8 mouse cellular contexts compared by ENCODE assay signal in the genomic region with DNA sequence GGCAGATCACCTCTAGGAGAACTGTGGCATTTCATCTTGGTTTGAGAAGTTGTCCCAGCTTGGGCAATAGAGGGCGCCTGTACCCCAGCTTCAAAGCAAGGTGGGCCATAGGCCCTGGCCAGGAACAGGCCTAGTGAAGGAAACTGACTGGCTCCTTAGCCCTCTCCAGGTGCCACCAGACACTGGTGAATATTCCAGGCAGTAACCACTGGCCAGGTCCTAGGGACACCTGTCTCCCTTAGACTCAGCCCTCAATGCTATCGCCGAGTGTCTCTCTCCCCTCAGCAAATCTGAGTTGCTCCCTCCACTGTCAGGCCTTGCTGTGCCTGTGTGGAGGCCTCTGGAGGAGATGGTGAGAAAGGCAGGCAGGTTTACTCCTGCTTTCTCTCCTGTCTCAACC.
DNase-seq lines count a peak whose midpoint lies in the region; ATAC-seq and TF ChIP-seq lines count a peak whose summit lies in the region.

No protein-coding gene starts in this region.

- peak; percentile 73 to 75 for DNase-seq in cerebellum, postnatal 10 days
- peak; percentile 6 for DNase-seq in c-Kit-positive CD71-negative TER-119-negative erythroid progenitor cells, embryonic 14.5 days (ENCODE audit: low read depth)
- peak; percentile 60 for DNase-seq in kidney, adult 9 months
- DNase-seq in liver, adult 2 months (ENCODE audit: extremely low read depth, low read depth, low spot score) = peak; percentile 19
- DNase-seq in MN1 (ENCODE audit: low spot score) = no peak

- H3K9me3 ChIP-seq in neural tube, embryonic 12.5 days = no peaks in the 10 kb centered on the region

- H3K36me3 ChIP-seq in liver, adult 2 months (ENCODE audit: control insufficient read depth, insufficient read depth, low read length) = no peaks in the 10 kb centered on the region
- H3K36me3 ChIP-seq in neural tube, embryonic 12.5 days = no peaks in the 10 kb centered on the region

- H3K27me3 ChIP-seq in liver, adult 2 months (ENCODE audit: control insufficient read depth, insufficient read depth, low read length) = no peaks in the 10 kb centered on the region
- H3K27me3 ChIP-seq in neural tube, embryonic 12.5 days (replicated peaks) = peaks cover 54% of the 10 kb centered on the region

- no peak overlapping the region for H3K9ac ChIP-seq in liver, adult 2 months (ENCODE audit: low read depth, low read length)
- no peak overlapping the region for H3K9ac ChIP-seq in neural tube, embryonic 12.5 days

- peak; percentile 76 for TF ChIP-seq CTCF in liver, adult 2 months (IDR thresholded peaks at IDR 0.05; ENCODE audit: low read depth, low read length)

- H3K4me1 ChIP-seq in liver, adult 2 months (ENCODE audit: control insufficient read depth, insufficient read depth, low read length) = no peaks in the 10 kb centered on the region
- H3K4me1 ChIP-seq in neural tube, embryonic 12.5 days = peaks cover 6% of the 10 kb centered on the region

- no peak overlapping the region for H3K27ac ChIP-seq in liver, adult 2 months (replicated peaks; ENCODE audit: insufficient read depth, low read depth, low read length)
- no peak overlapping the region for H3K27ac ChIP-seq in neural tube, embryonic 12.5 days

- H3K4me2 ChIP-seq in neural tube, embryonic 12.5 days (replicated peaks) = no peak overlapping the region

- ATAC-seq in cerebellum, adult (ENCODE audit: insufficient number of reproducible peaks, low FRiP score, low TSS enrichment) = no peak
- ATAC-seq in granulocyte monocyte progenitor cell, adult 5-6 weeks (replicated peaks; ENCODE audit: poor library complexity, severe bottlenecking) = peak; percentile 66
- ATAC-seq in neural tube, embryonic 12.5 days (ENCODE audit: low FRiP score, low read depth) = peak; percentile 53; the same call in 1 of the 2 replicates

- H3K4me3 ChIP-seq in liver, adult 2 months (ENCODE audit: insufficient read depth, low read depth, low read length) = no peak overlapping the region
- H3K4me3 ChIP-seq in neural tube, embryonic 12.5 days = no peak overlapping the region

- TF ChIP-seq POLR2A in liver, adult 2 months (IDR thresholded peaks at IDR 0.05; ENCODE audit: extremely low read depth, insufficient read depth, low read length) = no peak

- WGBS in liver, adult 2 months = 55% methylated on average over 3 of the region's 3 CpGs
- 17% methylated on average over 3 of the region's 3 CpGs for WGBS in neural tube, embryonic 12.5 days

- no peaks in the 10 kb centered on the region for H3K79me2 ChIP-seq in liver, adult 2 months (ENCODE audit: control insufficient read depth, insufficient read depth, low read length)
